Mouse (Mus musculus) MEL (cell line): ENCODE measurements around the gene Gstm2.

ENCODE experiments used
- CHD2 ChIP-seq: IDR thresholded peaks from 2 replicates; pipeline ENCODE4 v1.6.1; 2011; ENCODE audit warnings: low read length, improper control_type of control experiment
- CTCF ChIP-seq, 3 experiments: IDR thresholded peaks in 2 of 3; conservative IDR thresholded peaks in 1 of 3; 2 replicates each; pipeline ENCODE4 v1.5.1; 2011 to 2012; ENCODE audit warnings: low read length in 3 of 3, low read depth in 2 of 3, mild to moderate bottlenecking in 2 of 3, improper control_type of control experiment in 1 of 3, inconsistent platforms in 1 of 3, mixed read lengths in 1 of 3, moderate library complexity in 1 of 3; ENCODE audit not compliant: control insufficient read depth in 1 of 3, insufficient read depth in 1 of 3, poor library complexity in 1 of 3, severe bottlenecking in 1 of 3
- ELF1 ChIP-seq: IDR thresholded peaks from 2 replicates; pipeline ENCODE4 v1.6.1; 2014; ENCODE audit warnings: low read depth, mild to moderate bottlenecking, inconsistent platforms, low read length, improper control_type of control experiment, moderate library complexity
- EP300 ChIP-seq, 2 experiments: IDR thresholded peaks; 2 replicates each; pipeline ENCODE4 v1.6.1; 2011; ENCODE audit warnings: improper control_type of control experiment in 2 of 2, low read length in 2 of 2, low read depth in 1 of 2, mild to moderate bottlenecking in 1 of 2
- HCFC1 ChIP-seq: IDR thresholded peaks from 2 replicates; pipeline ENCODE4 v1.6.1; 2012; ENCODE audit warnings: low read depth, mild to moderate bottlenecking, inconsistent platforms, low read length, improper control_type of control experiment, moderate library complexity
- MAX ChIP-seq: IDR thresholded peaks from 2 replicates; pipeline ENCODE4 v1.6.1; 2011; ENCODE audit warnings: low read length, improper control_type of control experiment
- MAZ ChIP-seq: IDR thresholded peaks from 2 replicates; pipeline ENCODE4 v1.6.1; 2012; ENCODE audit warnings: low read depth, mild to moderate bottlenecking, inconsistent platforms, low read length, improper control_type of control experiment
- MYC ChIP-seq: IDR thresholded peaks from 2 replicates; pipeline ENCODE4 v1.6.1; 2011; ENCODE audit warnings: low read depth, mild to moderate bottlenecking, low read length, improper control_type of control experiment, moderate library complexity
- POLR2A ChIP-seq, 2 experiments: IDR thresholded peaks; 2 replicates each; pipeline ENCODE4 v1.6.1; 2011 to 2012; ENCODE audit warnings: low read length in 2 of 2, mild to moderate bottlenecking in 2 of 2, control low read depth in 1 of 2, improper control_type of control experiment in 1 of 2, low read depth in 1 of 2, moderate library complexity in 1 of 2; ENCODE audit not compliant: control insufficient read depth in 1 of 2, insufficient read depth in 1 of 2, poor library complexity in 1 of 2
- POLR2AphosphoS2 ChIP-seq: IDR thresholded peaks from 2 replicates; pipeline ENCODE4 v1.6.1; 2011; ENCODE audit warnings: low read length, improper control_type of control experiment
- RCOR1 ChIP-seq: IDR thresholded peaks from 2 replicates; pipeline ENCODE4 v1.6.1; 2012; ENCODE audit warnings: low read depth, mild to moderate bottlenecking, inconsistent platforms, low read length, improper control_type of control experiment
- TBP ChIP-seq: IDR thresholded peaks from 2 replicates; pipeline ENCODE4 v1.8.0; 2011; ENCODE audit warnings: low read depth, low read length, improper control_type of control experiment
- USF1 ChIP-seq: IDR thresholded peaks from 2 replicates; pipeline ENCODE4 v1.6.1; 2014; ENCODE audit warnings: low read depth, mild to moderate bottlenecking, inconsistent platforms, low read length, improper control_type of control experiment, moderate library complexity
- ZC3H11A ChIP-seq: IDR thresholded peaks from 2 replicates; pipeline ENCODE4 v1.6.1; 2012; ENCODE audit warnings: low read depth, mild to moderate bottlenecking, inconsistent platforms, low read length, improper control_type of control experiment

DNA sequence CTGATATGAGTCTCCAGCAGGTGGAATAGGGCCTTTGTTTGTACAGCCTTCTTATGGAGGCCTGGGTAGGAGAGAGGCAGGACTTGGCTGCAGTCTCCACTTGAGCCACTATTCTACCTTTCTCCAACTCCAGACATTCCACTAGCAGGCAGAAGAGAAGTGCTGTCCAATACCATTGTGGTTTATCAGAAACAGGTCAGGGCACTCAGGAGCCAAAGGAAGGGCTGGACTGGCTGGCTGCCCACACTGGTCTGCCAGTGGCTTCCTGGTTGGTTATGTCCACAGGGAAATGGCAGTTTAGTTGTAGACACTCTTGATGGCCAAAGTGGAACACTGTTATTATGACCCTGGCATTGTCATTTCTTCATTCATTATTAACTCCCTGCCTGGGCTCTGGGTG, 45.9 kb upstream of the Gstm2 start:
- TF ChIP-seq HCFC1 (no peak), CTCF (IDR thresholded peaks at IDR 0.05 in 2 of 3, conservative IDR thresholded peaks at IDR 0.05 in 1 of 3; ENCODE audit: control insufficient read depth in 1 of 3, insufficient read depth in 1 of 3, low read depth in 2 of 3, low read length in 3 of 3, poor library complexity in 1 of 3, severe bottlenecking in 1 of 3) (0 out of 6 replicates have a peak, but pooled peaks of 1 of the 3 experiments have one; percentile 3), MAZ (no peak), ELF1 (no peak), USF1 (no peak), MAX (no peak), EP300 (IDR thresholded peaks at IDR 0.05; ENCODE audit: low read depth in 1 of 2, low read length in 2 of 2) (no peak), POLR2AphosphoS2 (no peak), POLR2A (IDR thresholded peaks at IDR 0.05; ENCODE audit: control insufficient read depth in 1 of 2, insufficient read depth in 1 of 2, low read depth in 1 of 2, low read length in 2 of 2, poor library complexity in 1 of 2) (no peak), RCOR1 (no peak), ZC3H11A (no peak), CHD2 (no peak), TBP (no peak), MYC (no peak)
